Mouse (Mus musculus) thymus, postnatal 0 days (tissue): Measurements from ENCODE around the gene Eif2b1. TPM values are rescaled to one million over a fixed set of nuclear protein-coding genes. Genes with fewer than 3 reads are reported as not detected.
A peak's percentile ranks its signal among the peaks of the same experiment; 100 is the strongest.
"Not testable (repeated sequence)": the region's sequence is repeated elsewhere in the genome, so short reads cannot be mapped to it uniquely, and the experiment has no call there.

Experiments
- DNase-seq: peaks from one replicate; pipeline ENCODE4 v3.0.0-alpha.2; 2015; ENCODE audit warnings: low spot score
- polyA plus RNA-seq: library from polyadenylated mRNA; unstranded; fragments of >200 nt; fragmentation: Nextera tagmentation; extraction: Ambion mirVana; gene quantifications from 2 replicates; pipeline ENCODE4 v1.2.1, GENCODE M21; 2015

The Eif2b1 gene
- polyA plus RNA-seq: 69.5 and 71.1 TPM in 2 replicates

GRCm38 (mm10) chr5:124578633-124579317 lies at the start of gene Eif2b1, which contains the start of gene Gtf2h3:
Gene Eif2b1 (minus strand): TSS chr5:124579131.
Gene Gtf2h3 (plus strand): TSS chr5:124579140.
- peak; percentile 96 for DNase-seq

GRCm38 (mm10) chr5:124624291-124624690 lies 45.4 kb upstream of the Eif2b1 start:
- no peak for DNase-seq

- no peak for DNase-seq
Observed at GRCm38 (mm10) chr5:124622890-124623289, 44.0 kb upstream of the Eif2b1 start.

GRCm38 (mm10) chr5:124621362-124621761 lies 42.4 kb upstream of the Eif2b1 start:
- DNase-seq: no peak

GRCm38 (mm10) chr5:124618711-124619110 lies 39.8 kb upstream of the Eif2b1 start:
- no peak for DNase-seq

- DNase-seq: peak; percentile 55
Observed at GRCm38 (mm10) chr5:124614709-124615108, 35.8 kb upstream of the Eif2b1 start.

- DNase-seq: peak; percentile 44
Observed at GRCm38 (mm10) chr5:124610965-124611364, 32.0 kb upstream of the Eif2b1 start.

- DNase-seq: no peak
Observed at GRCm38 (mm10) chr5:124605041-124605622, 26.2 kb upstream of the Eif2b1 start.

GRCm38 (mm10) chr5:124604296-124604695 lies 25.4 kb upstream of the Eif2b1 start:
- DNase-seq: no peak

GRCm38 (mm10) chr5:124602349-124602748 lies 23.4 kb upstream of the Eif2b1 start:
- DNase-seq: peak; percentile 64

GRCm38 (mm10) chr5:124599726-124600125 lies 20.8 kb upstream of the Eif2b1 start:
- not testable (repeated sequence) for DNase-seq

GRCm38 (mm10) chr5:124598224-124599174 lies 19.6 kb upstream of the Eif2b1 start:
- DNase-seq: peak; percentile 81

GRCm38 (mm10) chr5:124592768-124593167 lies 13.8 kb upstream of the Eif2b1 start:
- no peak for DNase-seq

- no peak for DNase-seq
Observed at GRCm38 (mm10) chr5:124582515-124582914, 3.6 kb upstream of the Eif2b1 start.

- DNase-seq: no peak
Observed at GRCm38 (mm10) chr5:124575467-124575866, 3.5 kb downstream of the Eif2b1 start.

GRCm38 (mm10) chr5:124571068-124571467 lies 7.9 kb downstream of the Eif2b1 start:
- no peak for DNase-seq

- peak; percentile 18 for DNase-seq
Observed at GRCm38 (mm10) chr5:124555145-124555544, 23.8 kb downstream of the Eif2b1 start.

GRCm38 (mm10) chr5:124553607-124554006 lies 25.3 kb downstream of the Eif2b1 start:
- DNase-seq: no peak

- DNase-seq: peak; percentile 97
Observed at GRCm38 (mm10) chr5:124552558-124553307, 26.2 kb downstream of the Eif2b1 start, which contains the start of gene Ddx55. Gene Ddx55 (plus strand): TSS chr5:124552864.

- no peak for DNase-seq
Observed at GRCm38 (mm10) chr5:124552094-124552472, 26.8 kb downstream of the Eif2b1 start.
